In the genomic region with DNA sequence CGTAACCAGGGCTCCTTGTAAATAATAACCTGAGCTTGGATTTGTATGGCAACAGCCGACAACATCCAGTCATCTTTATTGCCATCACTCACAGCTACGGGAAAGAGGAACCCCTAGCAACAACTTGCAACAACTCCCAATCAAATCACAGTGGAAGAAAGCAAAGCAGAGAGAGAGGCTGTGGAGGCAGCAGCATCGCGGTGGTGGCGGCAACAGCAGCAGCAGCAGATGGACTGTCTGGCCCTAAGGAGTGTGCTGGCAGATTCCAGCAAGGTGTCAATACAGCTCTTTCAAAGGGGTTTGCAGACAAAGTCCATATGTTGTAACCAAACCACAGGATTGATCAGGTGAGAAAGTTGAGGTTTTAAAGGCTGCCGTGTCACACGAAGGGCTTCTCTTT, we compare ENCODE assay signal across 22 mouse cellular contexts. TPM values are rescaled to one million over a fixed set of nuclear protein-coding genes. Genes with fewer than 3 reads are reported as not detected.
A peak's percentile ranks its signal among the peaks of the same experiment; 100 is the strongest.
DNase-seq lines count a peak whose midpoint lies in the region; ATAC-seq and TF ChIP-seq lines count a peak whose summit lies in the region.
"Had no signal": no experiment of that assay in that cellular context is flagged by ENCODE, and none has a peak within 500 bp of the region (broad histone marks: within the 10 kb centered on the region; RNA-seq: fewer than 3 reads in every experiment).

No protein-coding gene starts in this region.

- H3K27me3 ChIP-seq in midbrain, postnatal 0 days (ENCODE audit: insufficient read depth, low read length), result no peaks in the 10 kb centered on the region
- H3K27me3 ChIP-seq in midbrain, embryonic 15.5 days (replicated peaks), result peaks cover 5% of the 10 kb centered on the region; the same call in 1 of the 2 replicates

- H3K4me3 ChIP-seq in midbrain, postnatal 0 days (ENCODE audit: low read depth, low read length), result no peak overlapping the region
- no peak overlapping the region for H3K4me3 ChIP-seq in midbrain, embryonic 15.5 days
- H3K4me3 ChIP-seq in left cerebral cortex, adult 2 months, result no peak overlapping the region
- H3K4me3 ChIP-seq: embryonic facial prominence, embryonic 12.5 days; limb, embryonic 10.5 days; liver, embryonic 12.5 days; neural tube, embryonic 13.5 days had no signal

- no peaks in the 10 kb centered on the region for H3K36me3 ChIP-seq in midbrain, postnatal 0 days (ENCODE audit: insufficient read depth, low read length)
- no peaks in the 10 kb centered on the region for H3K36me3 ChIP-seq in midbrain, embryonic 15.5 days (replicated peaks)
- H3K36me3 ChIP-seq: embryonic facial prominence, embryonic 12.5 days; limb, embryonic 10.5 days; liver, embryonic 12.5 days; neural tube, embryonic 13.5 days had no signal

- H3K9me3 ChIP-seq in midbrain, postnatal 0 days (ENCODE audit: low read length), result no peaks in the 10 kb centered on the region
- no peaks in the 10 kb centered on the region for H3K9me3 ChIP-seq in midbrain, embryonic 15.5 days
- H3K9me3 ChIP-seq: embryonic facial prominence, embryonic 12.5 days; limb, embryonic 10.5 days; liver, embryonic 12.5 days; neural tube, embryonic 13.5 days had no signal

- 51% methylated on average over 8 of the region's 8 CpGs for WGBS in midbrain, postnatal 0 days
- 54% methylated on average over 8 of the region's 8 CpGs for WGBS in midbrain, embryonic 15.5 days

- intact Hi-C loops in left cerebral cortex, adult 2 months (cut with DNase I), result loop anchor here (2.0 to 5.0 kb wide), 3 partner anchors 102 to 331 kb away; no protein-coding TSS in a partner anchor

- no peak overlapping the region for H3K4me2 ChIP-seq in midbrain, postnatal 0 days (ENCODE audit: low read depth, low read length, poor library complexity, severe bottlenecking)
- H3K4me2 ChIP-seq in midbrain, embryonic 15.5 days, result no peak overlapping the region
- H3K4me2 ChIP-seq: embryonic facial prominence, embryonic 12.5 days; liver, embryonic 12.5 days; neural tube, embryonic 13.5 days had no signal

- no peak for TF ChIP-seq CTCF in midbrain, postnatal 0 days (IDR thresholded peaks at IDR 0.05)
- TF ChIP-seq CTCF in left cerebral cortex, adult 2 months (IDR thresholded peaks at IDR 0.05), result no peak

- peak; percentile 3 for DNase-seq in embryo, embryonic 10 days (ENCODE audit: low spot score)
- DNase-seq in embryo, embryonic 9.5 days (ENCODE audit: extremely low spot score), result no peak
- peak; percentile 36 for DNase-seq in midbrain, postnatal 0 days (ENCODE audit: low spot score)
- DNase-seq in left cerebral cortex, adult 2 months (ENCODE audit: extremely low spot score in 1 of 2, low spot score in 2 of 2), result peak; percentile 23 to 41
- peak; percentile 32 to 41 for DNase-seq in right cerebral cortex, postnatal 36 days (ENCODE audit: low spot score in 2 of 2)
- DNase-seq in cerebellum, postnatal 25 days, result no peak
- DNase-seq: cerebellum, adult 9-11 months; gastrocnemius, postnatal 14 days; heart, postnatal 10 days; kidney, adult 18-20 months; kidney, postnatal 14 days had no signal

- no peak overlapping the region for H3K27ac ChIP-seq in midbrain, postnatal 0 days (ENCODE audit: low read depth, low read length)
- H3K27ac ChIP-seq in midbrain, embryonic 15.5 days, result no peak overlapping the region
- no peak overlapping the region for H3K27ac ChIP-seq in left cerebral cortex, adult 2 months
- H3K27ac ChIP-seq: embryonic facial prominence, embryonic 12.5 days; limb, embryonic 10.5 days; liver, embryonic 12.5 days; neural tube, embryonic 13.5 days had no signal

- H3K4me1 ChIP-seq in midbrain, postnatal 0 days (ENCODE audit: insufficient read depth, low read length), result peaks cover 4% of the 10 kb centered on the region
- H3K4me1 ChIP-seq in midbrain, embryonic 15.5 days, result peaks cover 17% of the 10 kb centered on the region
- H3K4me1 ChIP-seq: liver, embryonic 12.5 days had no signal

- no peak for ATAC-seq in midbrain, postnatal 0 days (ENCODE audit: low FRiP score)
- no peak for ATAC-seq in midbrain, embryonic 15.5 days (replicated peaks)
- ATAC-seq in granulocyte monocyte progenitor cell, adult 5-6 weeks (replicated peaks; ENCODE audit: poor library complexity, severe bottlenecking), result no peak
- ATAC-seq: activated CD4-positive, CD25-positive, alpha-beta regulatory T cell, adult 4 months; hindbrain, embryonic 16.5 days; liver, embryonic 12.5 days had no signal

- no peak overlapping the region for H3K9ac ChIP-seq in midbrain, postnatal 0 days (replicated peaks; ENCODE audit: low read length, poor library complexity, severe bottlenecking)
- H3K9ac ChIP-seq in midbrain, embryonic 15.5 days, result no peak overlapping the region
- H3K9ac ChIP-seq: embryonic facial prominence, embryonic 12.5 days; liver, embryonic 12.5 days; neural tube, embryonic 13.5 days had no signal

RNA-seq across cellular contexts. Expression of a gene that starts 2.4 kb away (rescaled TPM):
- 8.9 and 10.5 TPM in 2 replicates for total RNA-seq in midbrain, postnatal 0 days (2014; rRNA removed)
- polyA plus RNA-seq in midbrain, postnatal 0 days (2015; fragmentation: Nextera tagmentation; extraction: Ambion mirVana), result 2.1 and 2.6 TPM in 2 replicates
- polyA plus RNA-seq in midbrain, embryonic 15.5 days (2015; fragmentation: Nextera tagmentation; extraction: Ambion mirVana), result 3.3 and 3.5 TPM in 2 replicates
- 10 to 100 TPM; 83.7 to 88.1 TPM for total RNA-seq in left cerebral cortex, adult 2 months (2021)
- total RNA-seq in granulocyte monocyte progenitor cell, adult 5-6 weeks (2014; fragmentation: Nextera tagmentation), result 0.41 TPM in 1 of 2 replicates, not detected in the other
- total RNA-seq in granulocyte monocyte progenitor cell, adult 5-6 weeks (2017), result not detected in 2 replicates
- total RNA-seq: heart, postnatal 10 days; megakaryocyte, adult 5-6 weeks; monocyte, adult 5-6 weeks had no signal
- polyA plus RNA-seq: activated CD4-positive, CD25-positive, alpha-beta regulatory T cell, adult 4 months; liver, embryonic 12.5 days; lung, embryonic 16.5 days had no signal

Comparison
In these comparisons a context has a peak if more than half of its experiments do, and no peak if none do; other contexts are left out.
1. DNase-seq: peak in embryo, embryonic 10 days (single experiment), midbrain, postnatal 0 days (single experiment), left cerebral cortex, adult 2 months (2 of 2) and right cerebral cortex, postnatal 36 days (2 of 2); none in embryo, embryonic 9.5 days (single experiment) and cerebellum, postnatal 25 days (0 of 2).